Mouse (Mus musculus): ENCODE data around the gene Apobec1.
A peak's percentile ranks its signal among the peaks of the same experiment; 100 is the strongest.
"Not testable (repeated sequence)": the region's sequence is repeated elsewhere in the genome, so short reads cannot be mapped to it uniquely, and the experiment has no call there.

The Apobec1 gene

DNA sequence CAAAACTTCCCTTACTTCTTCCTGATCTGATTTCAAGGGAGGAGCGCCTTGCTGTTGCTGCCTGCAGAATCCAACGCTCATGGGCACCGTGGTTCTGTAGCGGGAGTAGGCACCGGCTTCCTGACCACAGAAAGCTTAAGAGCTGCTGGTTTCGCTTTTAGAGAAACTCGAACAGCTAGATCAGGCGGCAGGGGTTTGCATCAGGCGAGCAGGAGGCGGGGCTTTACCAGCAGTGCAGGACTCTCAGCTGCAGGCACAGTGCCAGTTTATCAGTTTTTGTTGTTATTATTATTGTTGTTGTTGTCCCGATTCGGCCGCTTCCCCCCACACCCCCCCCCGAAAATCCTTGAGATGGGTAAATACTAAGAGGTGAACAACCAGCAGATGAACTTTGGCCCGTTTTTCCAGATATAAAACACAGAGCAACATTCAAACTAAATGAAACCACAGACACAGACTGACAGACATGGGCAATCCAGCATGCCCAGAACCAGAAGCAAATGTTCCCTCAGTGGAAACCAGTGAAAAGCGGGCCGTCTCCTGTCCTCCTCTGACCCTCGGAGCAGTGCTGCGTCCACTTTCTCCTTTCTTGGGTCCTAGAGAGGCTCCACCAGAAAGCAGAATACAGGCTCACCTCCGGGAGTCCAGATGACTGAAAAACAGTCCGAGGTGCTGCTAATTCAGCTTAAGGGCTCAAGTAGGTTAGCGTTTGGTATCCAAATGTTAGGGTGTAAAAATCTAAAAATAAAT lies at the start of gene Apobec1:
Gene Apobec1 (minus strand): TSS at position 203 of the 750 bp plus-strand sequence.
- peak; percentile 33 to 44 for DNase-seq (ENCODE audit: low spot score in 2 of 2)

- no peak for DNase-seq (ENCODE audit: low spot score in 2 of 2)
Measured at GRCm38 (mm10) chr6:122650398-122650980, 48.2 kb upstream of the Apobec1 start.

DNA sequence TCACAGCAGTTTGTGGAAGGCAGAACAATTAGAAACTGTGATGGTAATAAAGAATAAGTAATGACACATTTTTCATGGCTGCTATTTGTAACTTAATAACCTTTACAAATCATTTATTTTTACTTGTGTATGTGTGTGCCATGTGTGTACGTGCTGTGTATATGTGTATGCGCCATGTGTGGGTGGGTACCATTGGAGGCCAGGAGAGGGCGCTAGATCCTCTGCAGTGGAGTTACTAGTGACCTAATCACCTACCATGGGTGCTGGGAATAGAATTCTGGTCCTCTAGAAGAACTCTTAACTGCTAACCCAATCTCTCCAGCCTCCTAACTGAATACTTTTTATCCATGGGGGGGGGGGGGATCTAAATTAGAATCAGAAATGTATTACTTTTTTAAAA lies 47.7 kb upstream of the Apobec1 start:
- DNase-seq (ENCODE audit: low spot score in 2 of 2), result no peak

DNA sequence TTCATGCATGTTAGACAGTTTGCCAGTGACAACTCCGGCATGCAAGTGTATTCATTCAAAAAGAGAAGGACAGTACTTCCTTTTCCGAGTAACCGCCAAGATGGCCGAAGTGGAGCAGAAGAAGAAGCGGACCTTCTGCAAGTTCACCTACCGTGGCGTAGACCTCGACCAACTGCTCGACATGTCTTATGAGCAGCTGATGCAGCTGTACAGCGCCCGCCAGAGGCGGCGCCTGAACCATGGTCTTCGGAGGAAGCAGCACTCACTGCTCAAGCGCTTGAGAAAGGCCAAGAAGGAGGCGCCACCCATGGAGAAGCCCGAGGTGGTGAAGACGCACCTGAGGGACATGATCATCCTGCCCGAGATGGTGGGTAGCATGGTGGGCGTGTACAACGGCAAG lies 42.0 kb upstream of the Apobec1 start:
- not testable (repeated sequence) for DNase-seq (ENCODE audit: low spot score in 2 of 2)

DNA sequence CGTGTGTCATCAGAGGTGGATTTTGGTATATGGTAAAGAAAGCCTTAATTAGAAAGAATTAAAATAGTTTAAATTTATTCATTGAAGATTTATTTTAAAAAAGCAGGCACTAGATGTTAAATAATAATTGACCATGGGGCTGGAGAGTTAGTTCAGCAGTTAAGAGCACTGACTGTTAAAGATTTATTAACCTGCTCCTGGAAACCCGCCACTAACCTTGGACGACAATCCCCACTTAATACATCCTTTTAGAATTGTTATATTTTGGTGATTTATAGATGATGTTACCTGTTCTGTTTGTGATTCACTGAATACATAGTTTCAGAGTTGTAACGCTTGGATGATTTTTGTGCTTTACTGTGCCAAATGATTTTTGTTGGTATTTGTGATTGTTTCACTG lies 35.3 kb upstream of the Apobec1 start:
- not testable (repeated sequence) for DNase-seq (ENCODE audit: low spot score in 2 of 2)

- no peak for DNase-seq (ENCODE audit: low spot score in 2 of 2)
Measured at GRCm38 (mm10) chr6:122636666-122637065, 34.4 kb upstream of the Apobec1 start.

- no peak for DNase-seq (ENCODE audit: low spot score in 2 of 2)
Measured at GRCm38 (mm10) chr6:122635315-122635714, 33.1 kb upstream of the Apobec1 start.

DNA sequence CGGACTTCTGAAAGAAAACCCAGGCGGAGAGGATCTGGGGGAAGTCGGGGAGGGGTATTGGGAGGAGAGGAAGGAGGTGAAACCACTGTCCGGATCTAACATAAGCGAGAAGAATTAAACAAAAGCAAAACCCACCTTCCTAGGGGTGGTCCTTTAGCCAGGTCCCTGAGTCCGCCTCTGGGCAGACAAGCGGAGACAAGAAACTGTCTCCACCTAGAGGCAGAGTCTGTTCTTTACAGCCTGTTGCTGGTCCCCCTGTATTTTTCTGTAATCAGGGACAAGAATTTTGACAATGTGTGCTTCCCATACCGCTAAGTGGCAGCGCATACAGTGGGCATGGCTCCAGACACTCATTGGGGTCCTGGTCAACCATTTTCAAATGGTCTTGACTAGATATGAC lies 31.2 kb upstream of the Apobec1 start:
- DNase-seq (ENCODE audit: low spot score in 2 of 2), result no peak

DNA sequence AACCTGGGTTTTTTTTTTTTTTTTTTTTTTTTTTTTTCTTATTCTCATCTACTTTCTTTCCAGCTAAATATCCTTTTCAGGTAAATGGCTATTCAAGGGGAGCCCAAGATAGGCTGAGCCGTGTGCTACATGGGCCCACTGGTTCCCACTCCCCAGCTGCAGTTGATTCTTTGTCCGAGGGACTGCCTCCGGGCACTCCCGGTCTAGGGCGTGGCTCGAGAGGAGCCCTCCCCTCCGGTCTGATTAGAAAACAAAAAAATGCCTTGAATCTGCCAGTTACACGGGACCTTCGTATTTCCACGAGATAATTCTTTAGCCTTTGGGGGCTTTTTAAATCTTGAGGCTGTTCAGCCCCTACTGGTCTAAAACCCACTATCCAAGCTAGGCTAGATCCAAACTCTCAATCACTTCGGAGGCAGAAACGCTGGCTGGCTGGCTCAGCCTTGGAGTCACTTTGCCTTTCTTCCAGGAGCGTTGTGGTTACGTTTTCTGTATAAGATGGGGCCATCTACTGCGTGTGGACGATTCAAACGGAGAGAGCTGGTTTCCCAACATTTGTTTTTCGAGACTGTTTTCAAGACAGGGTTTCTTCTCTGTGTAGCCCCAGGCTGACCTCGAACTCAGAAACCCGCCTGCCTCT lies 25.3 kb upstream of the Apobec1 start:
- DNase-seq (ENCODE audit: low spot score in 2 of 2), result no peak

DNA sequence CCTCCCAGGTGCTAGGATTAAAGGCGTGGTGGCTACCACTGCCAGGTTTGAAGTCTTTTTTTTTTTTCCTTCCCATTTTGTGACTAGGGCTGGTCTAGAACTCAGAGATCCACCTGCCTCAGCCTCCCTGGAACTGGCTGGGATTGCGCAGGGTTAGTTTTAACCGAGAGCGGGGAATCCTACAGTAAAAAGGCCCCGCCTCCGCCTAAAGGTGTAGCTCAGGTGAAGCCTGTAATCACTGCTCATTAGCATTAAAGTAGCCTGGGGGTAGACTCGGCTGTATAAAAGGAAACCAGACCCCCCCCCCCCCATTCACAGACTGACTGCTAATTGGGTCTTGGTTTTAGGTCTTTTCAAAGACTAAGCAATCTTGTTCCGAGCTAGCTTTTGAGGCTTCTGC lies 23.9 kb upstream of the Apobec1 start, which contains the start of gene Dppa3:
Gene Dppa3 (plus strand): TSS at position 301 of the 400 bp plus-strand sequence.
- no peak for DNase-seq (ENCODE audit: low spot score in 2 of 2)

- no peak for DNase-seq (ENCODE audit: low spot score in 2 of 2)
Measured at GRCm38 (mm10) chr6:122625156-122625555, 22.9 kb upstream of the Apobec1 start.

DNA sequence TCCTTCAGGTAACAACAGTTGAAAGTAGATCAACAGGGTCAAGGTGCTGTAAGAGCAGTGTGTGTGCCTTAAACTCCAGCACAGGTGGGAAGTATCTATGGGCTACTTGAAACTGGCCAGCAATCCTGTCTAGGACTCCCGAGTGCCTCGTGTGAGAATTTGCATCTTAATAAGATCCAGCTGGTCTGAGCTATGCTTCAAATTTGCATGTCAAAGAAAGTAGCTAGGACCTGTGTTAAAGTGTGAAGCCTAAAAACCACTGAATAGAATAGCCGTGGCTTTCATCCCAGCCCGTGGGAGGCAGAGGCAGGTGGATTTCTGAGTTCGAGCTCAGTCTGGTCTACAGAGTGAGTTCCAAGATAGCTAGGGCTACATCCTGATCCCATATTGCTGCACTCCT lies 22.2 kb upstream of the Apobec1 start:
- DNase-seq (ENCODE audit: low spot score in 2 of 2), result no peak

- no peak for DNase-seq (ENCODE audit: low spot score in 2 of 2)
Measured at GRCm38 (mm10) chr6:122621066-122621465, 18.8 kb upstream of the Apobec1 start.

- no peak for DNase-seq (ENCODE audit: low spot score in 2 of 2)
Measured at GRCm38 (mm10) chr6:122616022-122616421, 13.8 kb upstream of the Apobec1 start.

- DNase-seq (ENCODE audit: low spot score in 2 of 2), result no peak
Measured at GRCm38 (mm10) chr6:122614047-122614446, 11.8 kb upstream of the Apobec1 start.

DNA sequence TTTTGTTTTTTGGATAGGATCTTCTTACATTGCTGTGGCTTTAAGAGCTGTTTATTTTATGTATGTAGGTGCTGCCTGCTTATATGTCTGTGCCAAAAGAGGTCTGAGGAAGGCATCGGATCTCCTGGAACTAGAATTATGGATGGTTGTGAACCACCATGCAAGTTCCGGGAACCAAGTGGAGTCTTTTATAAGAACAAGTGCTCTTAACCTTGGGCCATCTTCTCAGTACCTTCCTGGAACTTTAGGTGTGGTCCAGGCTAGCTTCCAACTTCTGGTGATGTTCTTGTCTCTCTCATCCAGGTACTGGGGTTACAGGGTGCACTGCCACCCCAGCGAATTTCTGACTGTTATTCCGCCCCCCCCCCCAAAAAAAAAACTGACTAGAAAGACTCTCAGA lies 10.2 kb upstream of the Apobec1 start:
- DNase-seq (ENCODE audit: low spot score in 2 of 2), result no peak

- no peak for DNase-seq (ENCODE audit: low spot score in 2 of 2)
Measured at GRCm38 (mm10) chr6:122609771-122610170, 7.5 kb upstream of the Apobec1 start, which contains the start of gene Gdf3. Gene Gdf3 (minus strand): TSS chr6:122610087.

DNA sequence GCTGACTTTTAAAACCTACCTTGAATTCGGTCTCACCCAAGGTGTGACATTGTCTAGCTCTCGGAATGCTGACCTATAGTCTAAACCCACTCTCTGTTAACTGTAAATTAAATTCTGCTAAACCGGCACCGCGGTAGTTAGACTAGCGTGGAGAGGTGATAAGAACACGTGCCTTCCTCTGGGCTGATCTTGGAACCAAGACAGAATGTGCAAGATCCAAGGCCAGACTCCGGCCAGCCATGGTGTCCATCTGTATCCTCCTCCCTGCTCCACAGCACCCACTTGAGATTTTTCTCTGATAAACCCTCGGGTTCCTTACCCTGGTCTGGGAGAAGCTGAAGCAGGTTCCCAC lies 7.1 kb upstream of the Apobec1 start:
- no peak for DNase-seq (ENCODE audit: low spot score in 2 of 2)

DNA sequence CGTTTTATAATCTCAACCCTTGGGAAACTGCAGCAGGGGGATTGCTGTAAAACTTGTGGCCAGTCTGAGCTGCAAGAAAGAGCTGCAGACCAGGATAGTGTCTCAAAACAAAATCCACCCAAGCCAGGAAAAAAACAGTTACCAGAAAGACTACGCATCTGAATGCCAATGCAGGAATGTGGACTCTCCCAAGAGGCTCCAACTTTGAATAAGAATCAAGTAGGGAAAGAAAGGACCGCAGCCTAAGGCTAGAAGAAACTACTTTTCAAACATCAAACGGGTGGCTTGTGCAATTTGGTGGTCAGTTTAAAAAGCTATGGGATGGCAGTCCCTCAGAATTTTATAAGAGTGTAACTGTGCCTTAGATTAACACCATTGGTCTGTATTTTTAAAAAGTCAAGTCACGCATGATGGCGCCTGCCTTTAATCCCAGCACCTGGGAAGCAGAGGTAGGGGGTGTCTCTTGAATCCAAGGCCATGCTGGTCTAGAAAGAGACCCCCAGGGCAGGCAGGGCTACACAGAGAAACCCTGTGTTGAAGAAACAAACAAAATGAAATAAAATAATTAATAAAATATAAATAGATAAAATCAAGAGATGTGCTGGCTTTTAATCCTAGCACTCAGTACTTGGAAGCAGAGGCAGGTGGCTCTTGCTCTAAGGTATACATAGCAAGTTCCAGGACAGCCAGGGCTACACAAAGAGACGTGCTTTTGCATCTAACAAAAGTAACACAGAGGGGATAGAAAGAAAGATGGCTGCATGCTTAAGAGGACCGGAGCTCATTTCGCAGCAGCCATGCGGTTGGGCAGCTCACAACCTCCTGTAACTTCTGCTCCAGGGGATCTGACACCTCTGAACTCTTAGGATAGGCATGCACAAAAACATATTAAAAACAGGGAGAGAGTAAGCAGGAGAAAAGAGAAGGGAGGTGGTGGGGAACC lies 6.5 kb upstream of the Apobec1 start:
- no peak for DNase-seq (ENCODE audit: low spot score in 2 of 2)

GRCm38 (mm10) chr6:122607700-122608099 lies 5.5 kb upstream of the Apobec1 start:
- no peak for DNase-seq (ENCODE audit: low spot score in 2 of 2)

- DNase-seq (ENCODE audit: low spot score in 2 of 2), result no peak
Measured at GRCm38 (mm10) chr6:122606661-122607060, 4.4 kb upstream of the Apobec1 start.

GRCm38 (mm10) chr6:122605483-122605882 lies 3.2 kb upstream of the Apobec1 start:
- no peak for DNase-seq (ENCODE audit: low spot score in 2 of 2)
